Comparison of ENCODE assay signal across 14 mouse cellular contexts in genomic region chr3:125466894-125467652, GRCm38 (mm10).
"Had no signal": no experiment of that assay in that cellular context is flagged by ENCODE, and none has a peak within 500 bp of the region (broad histone marks: within the 10 kb centered on the region; RNA-seq: fewer than 3 reads in every experiment).

No protein-coding gene starts in this region.

- H3K9me3 ChIP-seq: limb, embryonic 13.5 days; liver, embryonic 15.5 days; megakaryocyte, embryonic 14.5 days; neural tube, embryonic 12.5 days had no signal

- H3K27ac ChIP-seq: layer of hippocampus, adult 2 months; limb, embryonic 13.5 days; liver, embryonic 15.5 days; macrophage; neural tube, embryonic 12.5 days had no signal

- H3K27me3 ChIP-seq: limb, embryonic 13.5 days; liver, embryonic 15.5 days; megakaryocyte, embryonic 14.5 days; neural tube, embryonic 12.5 days had no signal

- H3K9ac ChIP-seq: limb, embryonic 13.5 days; liver, embryonic 15.5 days; neural tube, embryonic 12.5 days had no signal

- DNase-seq: kidney, adult 18-20 months; kidney, postnatal 10 days; kidney, postnatal 4 days; lung, adult 2 months; lung, postnatal 10 days; thymus, adult 18-20 months; thymus, postnatal 25 days had no signal

- H3K4me2 ChIP-seq: limb, embryonic 13.5 days; liver, embryonic 11.5 days; liver, embryonic 15.5 days; neural tube, embryonic 12.5 days had no signal

- H3K4me3 ChIP-seq: layer of hippocampus, adult 2 months; limb, embryonic 13.5 days; liver, embryonic 15.5 days; megakaryocyte, embryonic 14.5 days; neural tube, embryonic 12.5 days had no signal

- H3K36me3 ChIP-seq: limb, embryonic 13.5 days; liver, embryonic 15.5 days; neural tube, embryonic 12.5 days had no signal

- H3K4me1 ChIP-seq: limb, embryonic 13.5 days; liver, embryonic 15.5 days; megakaryocyte, embryonic 14.5 days; neural tube, embryonic 12.5 days had no signal
